Mouse (Mus musculus): ENCODE measurements around the gene Spcs2.

DNA sequence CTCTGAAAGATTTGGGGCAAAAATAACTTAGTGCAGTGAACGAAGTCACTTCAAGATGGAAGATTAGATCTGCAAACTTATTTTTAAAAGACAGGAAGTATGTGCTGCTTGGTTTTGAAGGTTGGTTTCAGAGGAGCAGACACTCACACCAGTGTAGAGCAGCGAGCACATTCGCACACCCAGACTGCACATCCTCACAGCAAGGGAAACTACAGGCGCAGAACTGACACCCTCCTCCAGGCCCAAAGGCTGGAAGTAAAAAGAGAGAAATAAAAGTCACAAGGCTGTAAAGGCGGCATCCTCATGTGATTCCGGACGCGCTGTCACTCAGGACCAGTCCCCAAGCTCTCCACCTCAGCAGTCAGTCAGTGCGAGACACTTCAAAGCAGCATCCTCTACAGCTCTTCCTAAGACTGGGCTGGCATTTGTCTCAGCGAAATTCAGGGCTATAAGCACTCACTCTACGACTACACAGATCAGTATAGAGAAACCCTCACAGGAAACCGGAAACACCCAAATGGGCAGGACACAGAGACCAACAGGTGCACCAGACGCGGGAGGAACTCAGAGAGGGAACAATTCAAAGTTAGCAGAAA is 6.9 kb downstream of the Spcs2 start:
- TF ChIP-seq CTCF (IDR thresholded peaks at IDR 0.05; ENCODE audit: low read depth, low read length) (no peak), POLR2A (IDR thresholded peaks at IDR 0.05; ENCODE audit: insufficient read depth, low read length) (no peak)
